Mouse (Mus musculus) left cerebral cortex, adult 6 months (tissue): ENCODE results near the gene Akap2. TPM values are rescaled to one million over a fixed set of nuclear protein-coding genes. Genes with fewer than 3 reads are reported as not detected.

Experiments used
- long read RNA-seq, 2 experiments: library from polyadenylated mRNA; unstranded; transcript quantifications; one replicate each; pipeline ENCODE4 v2.0.0; 2019 to 2020
- polyA plus RNA-seq: library from polyadenylated mRNA; unstranded; fragments of <200 nt; fragmentation: Nextera tagmentation; gene quantifications from 2 replicates; pipeline ENCODE4 v1.2.3, GENCODE M21; 2021

Akap2 gene
- polyA plus RNA-seq = 6.4 and 7.1 TPM in 2 replicates
- long read RNA-seq, experiment 1, full-length matches to known transcripts = 11 of 37 reads
- long read RNA-seq, experiment 1, partial matches to known transcripts = 0 of 37 reads
- long read RNA-seq, experiment 1, other reads (novel, unspliced or antisense) = 26 of 37 reads
- long read RNA-seq, experiment 2, full-length matches to known transcripts = 16 of 24 reads
- long read RNA-seq, experiment 2, partial matches to known transcripts = 1 of 24 reads
- long read RNA-seq, experiment 2, other reads (novel, unspliced or antisense) = 7 of 24 reads

GRCm38 (mm10) chr4:57717354-57717753 is at the start of gene Akap2:
Gene Akap2, plus strand, starts transcription at chr4:57717657.

GRCm38 (mm10) chr4:57916201-57916661 is 198.8 kb downstream of the Akap2 start, which contains the start of gene D630039A03Rik:
Gene D630039A03Rik, minus strand, starts transcription at chr4:57916297.

Other genes with a start within 250 kb of the Akap2 start
- gene Pakap, start 149.5 kb upstream of the Akap2 start, polyA plus RNA-seq = 8.1 and 8.2 TPM in 2 replicates
- 0.11 TPM in 1 of 2 replicates, not detected in the other for gene D630039A03Rik, start 198.6 kb downstream of the Akap2 start, polyA plus RNA-seq
- 140 and 141 TPM in 2 replicates for gene Txn1, start 238.8 kb downstream of the Akap2 start, polyA plus RNA-seq